Comparison of ENCODE assay signal across 11 mouse cellular contexts in genomic region chr6:136475171-136475860, GRCm38 (mm10). TPM values are rescaled to one million over a fixed set of nuclear protein-coding genes. Genes with fewer than 3 reads are reported as not detected.
DNase-seq lines count a peak whose midpoint lies in the region; TF ChIP-seq lines count a peak whose summit lies in the region.
"Had no signal": no experiment of that assay in that cellular context is flagged by ENCODE, and none has a peak within 500 bp of the region (broad histone marks: within the 10 kb centered on the region; RNA-seq: fewer than 3 reads in every experiment).

No protein-coding gene starts in this region.

- 36% methylated on average over 6 of the region's 6 CpGs for WGBS in limb, embryonic 10.5 days
- 92% methylated on average over 6 of the region's 6 CpGs for whole genome bisulfite sequencing in thymus, adult 2 months

- peak overlapping the region; percentile 74 for H3K27ac ChIP-seq in layer of hippocampus, adult 2 months
- peak overlapping the region; percentile 72 for H3K27ac ChIP-seq in limb, embryonic 10.5 days
- no peak overlapping the region for H3K27ac ChIP-seq in thymus, adult 2 months (ENCODE audit: control insufficient read depth, insufficient read depth, low read length)
- H3K27ac ChIP-seq: gastrocnemius, adult 2 months had no signal

- H3K4me1 ChIP-seq in limb, embryonic 10.5 days: peaks cover 24% of the 10 kb centered on the region
- H3K4me1 ChIP-seq in thymus, adult 2 months (replicated peaks; ENCODE audit: control insufficient read depth, insufficient read depth, low read length): peaks cover 28% of the 10 kb centered on the region

- H3K36me3 ChIP-seq in limb, embryonic 10.5 days: no peaks in the 10 kb centered on the region
- no peaks in the 10 kb centered on the region for H3K36me3 ChIP-seq in thymus, adult 2 months (ENCODE audit: control insufficient read depth, insufficient read depth, low read length)

- H3K4me3 ChIP-seq in layer of hippocampus, adult 2 months: no peak overlapping the region
- H3K4me3 ChIP-seq in limb, embryonic 10.5 days: no peak overlapping the region
- H3K4me3 ChIP-seq in thymus, adult 2 months (ENCODE audit: control insufficient read depth, insufficient read depth, low read length): no peak overlapping the region
- H3K4me3 ChIP-seq: gastrocnemius, adult 2 months had no signal

- 0 out of 2 replicates have a peak, but pooled peaks have one; percentile 4 for TF ChIP-seq CTCF in layer of hippocampus, adult 2 months (conservative IDR thresholded peaks at IDR 0.05)
- TF ChIP-seq CTCF in thymus, adult 2 months (IDR thresholded peaks at IDR 0.05; ENCODE audit: borderline replicate concordance, control insufficient read depth, extremely low read depth, insufficient read depth, low read length, poor library complexity): no peak

- DNase-seq in adrenal gland, adult 2 months: peak; percentile 36
- no peak for DNase-seq in adrenal gland, postnatal 14 days
- DNase-seq in layer of hippocampus, adult 2 months (ENCODE audit: low spot score in 2 of 2): peak; percentile 69 to 71
- DNase-seq in layer of hippocampus, adult 9-10 months (ENCODE audit: low spot score): no peak
- peak; percentile 36 for DNase-seq in brain, adult 2 months (ENCODE audit: low read depth, low spot score)
- no peak for DNase-seq in limb, embryonic 10.5 days (ENCODE audit: low spot score)
- DNase-seq in lung, adult 18-20 months: no peak
- DNase-seq in thymus, adult 2 months: no peak
- DNase-seq: cerebellum, adult 8-10 months; gastrocnemius, adult 2 months; liver had no signal

- H3K9me3 ChIP-seq in limb, embryonic 10.5 days (replicated peaks): no peaks in the 10 kb centered on the region

- no peaks in the 10 kb centered on the region for H3K27me3 ChIP-seq in limb, embryonic 10.5 days (ENCODE audit: low read depth, poor library complexity, severe bottlenecking)
- H3K27me3 ChIP-seq in thymus, adult 2 months (ENCODE audit: control insufficient read depth, insufficient read depth, low read length): no peaks in the 10 kb centered on the region

- no peak for TF ChIP-seq POLR2A in thymus, adult 2 months (IDR thresholded peaks at IDR 0.05; ENCODE audit: control insufficient read depth, extremely low read depth, insufficient read depth, low read length, poor library complexity)

RNA-seq across cellular contexts. Expression of gene Atf7ip, which starts 30.7 kb away (rescaled TPM):
- total RNA-seq in adrenal gland, adult 2 months (2021): 10 to 100 TPM; 60.9 to 62.4 TPM
- polyA plus RNA-seq in adrenal gland, adult 2 months (2012; rRNA removed): 16.4 and 21.6 TPM in 2 replicates
- 82.0 and 103 TPM in 2 replicates for total RNA-seq in adrenal gland, postnatal 14 days (2021)
- total RNA-seq in layer of hippocampus, adult 2 months (2021): 100 to 1,000 TPM; 103 to 116 TPM
- polyA plus RNA-seq in limb, embryonic 10.5 days (2016; fragmentation: Nextera tagmentation; extraction: Ambion mirVana): 40.0 and 49.9 TPM in 2 replicates
- polyA plus RNA-seq in thymus, adult 2 months (2012; rRNA removed): 65.1 and 79.5 TPM in 2 replicates

RNA-seq across cellular contexts. Expression of gene E330021D16Rik, which starts 59.9 kb away (rescaled TPM):
- not detected for total RNA-seq in adrenal gland, adult 2 months (2021)
- not detected in 2 replicates for polyA plus RNA-seq in adrenal gland, adult 2 months (2012; rRNA removed)
- not detected in 2 replicates for total RNA-seq in adrenal gland, postnatal 14 days (2021)
- total RNA-seq in layer of hippocampus, adult 2 months (2021): not detected
- polyA plus RNA-seq in limb, embryonic 10.5 days (2016; fragmentation: Nextera tagmentation; extraction: Ambion mirVana): not detected in 2 replicates
- 0.12 and 0.14 TPM in 2 replicates for polyA plus RNA-seq in thymus, adult 2 months (2012; rRNA removed)
- total RNA-seq: gastrocnemius, adult 2 months had no signal

Comparison
In these comparisons a context has a peak if more than half of its experiments do, and no peak if none do; other contexts are left out.
1. DNase-seq: peak in adrenal gland, adult 2 months (single experiment), layer of hippocampus, adult 2 months (2 of 2) and brain, adult 2 months (single experiment); none in adrenal gland, postnatal 14 days (single experiment), layer of hippocampus, adult 9-10 months (single experiment), limb, embryonic 10.5 days (single experiment), lung, adult 18-20 months (0 of 2) and thymus, adult 2 months (single experiment).